Mouse (Mus musculus): Measurements from ENCODE around the gene Rfx1. TPM values are rescaled to one million over a fixed set of nuclear protein-coding genes. Genes with fewer than 3 reads are reported as not detected.

Gene Rfx1
- polyA plus RNA-seq, 1 experiment from 2014 or later: 7.3 TPM

- no peak for ATAC-seq
- Histone ChIP-seq H3K4me2 (replicated peaks) (no peak overlapping the region), H3K4me1 (replicated peaks) (peaks cover 18% of the 10 kb centered on the region), H3K9me3 (no peaks in the 10 kb centered on the region), H3K9ac (no peak overlapping the region), H3K36me3 (no peaks in the 10 kb centered on the region), H3K4me3 (replicated peaks) (no peak overlapping the region), H3K27me3 (replicated peaks) (no peaks in the 10 kb centered on the region), H3K27ac (no peak overlapping the region)
- 66% methylated on average over 8 of the region's 8 CpGs for WGBS
Observed at GRCm38 (mm10) chr8:84063861-84064610, 2.6 kb upstream of the Rfx1 start.

- 88% methylated on average over 1 of the region's 1 CpGs for WGBS
Observed at GRCm38 (mm10) chr8:84065037-84065436, 1.6 kb upstream of the Rfx1 start, which contains the start of gene Gm10643. Gene Gm10643 (minus strand): TSS chr8:84065137.

GRCm38 (mm10) chr8:84065457-84066072, 1.1 kb upstream of the Rfx1 start:
- H3K4me1 ChIP-seq (replicated peaks): peaks cover 30% of the 10 kb centered on the region
- H3K9ac ChIP-seq: peak overlapping the region; percentile 69; the same call in 1 of the 2 replicates
- WGBS: 25% methylated on average over 5 of the region's 5 CpGs
- ATAC-seq: no peak
- no peaks in the 10 kb centered on the region for H3K27me3 ChIP-seq (replicated peaks)
- no peaks in the 10 kb centered on the region for H3K36me3 ChIP-seq
- H3K27ac ChIP-seq: no peak overlapping the region
- H3K9me3 ChIP-seq: no peaks in the 10 kb centered on the region
- H3K4me2 ChIP-seq (replicated peaks): peak overlapping the region; percentile 66
- peak overlapping the region; percentile 100 for H3K4me3 ChIP-seq (replicated peaks)

More at GRCm38 (mm10) chr8:84065037-84065436, 1.6 kb upstream of the Rfx1 start, which contains the start of gene Gm10643:
- Histone ChIP-seq H3K4me1 (replicated peaks) (peaks cover 28% of the 10 kb centered on the region), H3K27ac (peak within 1 kb of the TSS; percentile 75), H3K4me3 (replicated peaks) (peak within 1 kb of the TSS; percentile 100), H3K9ac (peak within 1 kb of the TSS; percentile 69), H3K4me2 (replicated peaks) (peak within 1 kb of the TSS; percentile 66), H3K9me3 (no peaks in the 10 kb centered on the region), H3K27me3 (replicated peaks) (no peaks in the 10 kb centered on the region), H3K36me3 (no peaks in the 10 kb centered on the region)
- no peak for ATAC-seq

- under 1% methylated on average over 52 of the region's 58 CpGs for WGBS
- H3K27ac ChIP-seq: peak overlapping the region; percentile 97
- peak; percentile 83 for ATAC-seq
- peaks cover 34% of the 10 kb centered on the region for H3K4me1 ChIP-seq (replicated peaks)
- H3K27me3 ChIP-seq (replicated peaks): no peaks in the 10 kb centered on the region
- H3K4me3 ChIP-seq (replicated peaks): peak overlapping the region; percentile 100
- H3K9ac ChIP-seq: peak overlapping the region; percentile 86
- no peaks in the 10 kb centered on the region for H3K36me3 ChIP-seq
- peak overlapping the region; percentile 56 for H3K4me2 ChIP-seq (replicated peaks)
- no peaks in the 10 kb centered on the region for H3K9me3 ChIP-seq
Observed at GRCm38 (mm10) chr8:84067047-84067573, 476 bp downstream of the Rfx1 start.

- H3K9me3 ChIP-seq: no peaks in the 10 kb centered on the region
- WGBS: 76% methylated on average over 7 of the region's 7 CpGs
- no peak overlapping the region for H3K27ac ChIP-seq
- no peaks in the 10 kb centered on the region for H3K36me3 ChIP-seq
- H3K4me3 ChIP-seq (replicated peaks): peak overlapping the region; percentile 100; the same call in 1 of the 2 replicates
- no peaks in the 10 kb centered on the region for H3K27me3 ChIP-seq (replicated peaks)
- H3K9ac ChIP-seq: no peak overlapping the region
- peak overlapping the region; percentile 56 for H3K4me2 ChIP-seq (replicated peaks)
- peaks cover 34% of the 10 kb centered on the region for H3K4me1 ChIP-seq (replicated peaks)
- ATAC-seq: no peak
Observed at GRCm38 (mm10) chr8:84067911-84068310, 1.3 kb downstream of the Rfx1 start.

- no peaks in the 10 kb centered on the region for H3K27me3 ChIP-seq (replicated peaks)
- H3K9me3 ChIP-seq: no peaks in the 10 kb centered on the region
- 0 out of 2 replicates have a peak overlapping the region, but pooled peaks have one; percentile 100 for H3K4me3 ChIP-seq (replicated peaks)
- no peak for ATAC-seq
- H3K4me2 ChIP-seq (replicated peaks): peak overlapping the region; percentile 56
- peaks cover 37% of the 10 kb centered on the region for H3K4me1 ChIP-seq (replicated peaks)
- no peaks in the 10 kb centered on the region for H3K36me3 ChIP-seq
- H3K27ac ChIP-seq: no peak overlapping the region
- 53% methylated on average over 12 of the region's 12 CpGs for WGBS
- H3K9ac ChIP-seq: 0 out of 2 replicates have a peak overlapping the region, but pooled peaks have one; percentile 0
Observed at GRCm38 (mm10) chr8:84068316-84069035, 1.8 kb downstream of the Rfx1 start.

GRCm38 (mm10) chr8:84069169-84069568, 2.5 kb downstream of the Rfx1 start:
- WGBS: 29% methylated on average over 1 of the region's 1 CpGs

GRCm38 (mm10) chr8:84069750-84070149, 3.1 kb downstream of the Rfx1 start:
- ATAC-seq: no peak
- Histone ChIP-seq H3K27me3 (replicated peaks) (no peaks in the 10 kb centered on the region), H3K9ac (no peak overlapping the region), H3K4me1 (replicated peaks) (peaks cover 35% of the 10 kb centered on the region), H3K36me3 (0 out of 2 replicates have a peak, but pooled peaks cover 3% of the 10 kb centered on the region), H3K27ac (no peak overlapping the region), H3K4me2 (replicated peaks) (no peak overlapping the region), H3K9me3 (no peaks in the 10 kb centered on the region), H3K4me3 (replicated peaks) (no peak overlapping the region)
- 71% methylated on average over 2 of the region's 2 CpGs for WGBS

More at GRCm38 (mm10) chr8:84069169-84069568, 2.5 kb downstream of the Rfx1 start:
- Histone ChIP-seq H3K9me3 (no peaks in the 10 kb centered on the region), H3K4me2 (replicated peaks) (peak overlapping the region; percentile 7), H3K9ac (0 out of 2 replicates have a peak overlapping the region, but pooled peaks have one; percentile 0), H3K4me3 (replicated peaks) (no peak overlapping the region), H3K4me1 (replicated peaks) (peaks cover 35% of the 10 kb centered on the region), H3K36me3 (no peaks in the 10 kb centered on the region), H3K27me3 (replicated peaks) (no peaks in the 10 kb centered on the region), H3K27ac (no peak overlapping the region)
- no peak for ATAC-seq

- Histone ChIP-seq H3K4me2 (replicated peaks) (no peak overlapping the region), H3K9me3 (no peaks in the 10 kb centered on the region), H3K4me1 (replicated peaks) (peaks cover 35% of the 10 kb centered on the region), H3K27ac (no peak overlapping the region), H3K9ac (no peak overlapping the region), H3K4me3 (replicated peaks) (no peak overlapping the region), H3K27me3 (replicated peaks) (no peaks in the 10 kb centered on the region), H3K36me3 (0 out of 2 replicates have a peak, but pooled peaks cover 5% of the 10 kb centered on the region)
- no peak for ATAC-seq
- WGBS: 81% methylated on average over 5 of the region's 5 CpGs
Observed at GRCm38 (mm10) chr8:84070241-84070640, 3.6 kb downstream of the Rfx1 start.

GRCm38 (mm10) chr8:84070667-84071066, 4.0 kb downstream of the Rfx1 start:
- H3K4me1 ChIP-seq (replicated peaks): peaks cover 35% of the 10 kb centered on the region

GRCm38 (mm10) chr8:84071921-84072320, 5.3 kb downstream of the Rfx1 start:
- H3K4me2 ChIP-seq (replicated peaks): no peak overlapping the region
- no peaks in the 10 kb centered on the region for H3K9me3 ChIP-seq
- WGBS: 66% methylated on average over 3 of the region's 3 CpGs
- no peak overlapping the region for H3K4me3 ChIP-seq (replicated peaks)
- no peak overlapping the region for H3K9ac ChIP-seq
- 0 out of 2 replicates have a peak, but pooled peaks cover 5% of the 10 kb centered on the region for H3K36me3 ChIP-seq
- ATAC-seq: no peak
- no peak overlapping the region for H3K27ac ChIP-seq
- H3K27me3 ChIP-seq (replicated peaks): no peaks in the 10 kb centered on the region
- peaks cover 35% of the 10 kb centered on the region for H3K4me1 ChIP-seq (replicated peaks)

More at GRCm38 (mm10) chr8:84070667-84071066, 4.0 kb downstream of the Rfx1 start:
- Histone ChIP-seq H3K4me2 (replicated peaks) (no peak overlapping the region), H3K9me3 (no peaks in the 10 kb centered on the region), H3K27me3 (replicated peaks) (no peaks in the 10 kb centered on the region), H3K36me3 (0 out of 2 replicates have a peak, but pooled peaks cover 5% of the 10 kb centered on the region), H3K9ac (no peak overlapping the region), H3K27ac (no peak overlapping the region), H3K4me3 (replicated peaks) (no peak overlapping the region)
- no peak for ATAC-seq
- WGBS: 79% methylated on average over 2 of the region's 2 CpGs
